Mouse (Mus musculus) midbrain, embryonic 14.5 days (tissue): ENCODE measurements at regions not wholly inside any gene's neighbourhood (a gene's known extent, or its start where the extent isn't known, plus 50 kb on each side); places are given as distances from the start of the nearest gene placed in this dataset.

Source experiments
- ATAC-seq: fragments of 200-750 bp; cut with Nextera tagmentation; 2 replicates; pipeline ENCODE4 v1.8.0; 2017; ENCODE audit warnings: moderate number of reproducible peaks, moderate library complexity; ENCODE audit not compliant: low FRiP score, low TSS enrichment
- DNase-seq: peaks from one replicate; pipeline ENCODE4 v3.0.0-alpha.2; 2015
- H3K27ac ChIP-seq: fragments of 300-500 bp; sonication (generic); replicated peaks from 2 replicates; pipeline ENCODE4 v1.5.1; 2014; ENCODE audit warnings: mild to moderate bottlenecking, low read depth, low read length, moderate library complexity
- H3K27me3 ChIP-seq: fragments of 300-500 bp; sonication (generic); 2 replicates; pipeline ENCODE4 v1.6.1; 2014; ENCODE audit warnings: low read length, control low read depth, mixed read lengths; ENCODE audit not compliant: control insufficient read depth, insufficient read depth
- H3K36me3 ChIP-seq: fragments of 300-500 bp; sonication (generic); 2 replicates; pipeline ENCODE4 v1.6.1; 2014; ENCODE audit warnings: low read length, control low read depth; ENCODE audit not compliant: control insufficient read depth, insufficient read depth
- H3K4me1 ChIP-seq: fragments of 300-500 bp; sonication (generic); 2 replicates; pipeline ENCODE4 v1.6.1; 2014; ENCODE audit warnings: mild to moderate bottlenecking, antibody characterized with exemption, low read length, control low read depth; ENCODE audit not compliant: control insufficient read depth, insufficient read depth
- H3K4me2 ChIP-seq: fragments of 300-500 bp; sonication (generic); 2 replicates; pipeline ENCODE4 v1.6.1; 2014; ENCODE audit warnings: mild to moderate bottlenecking, low read length, moderate library complexity
- H3K4me3 ChIP-seq: fragments of 300-500 bp; sonication (generic); replicated peaks from 2 replicates; pipeline ENCODE4 v1.5.1; 2014; ENCODE audit warnings: low read depth, low read length
- H3K9ac ChIP-seq: fragments of 300-500 bp; sonication (generic); replicated peaks from 2 replicates; pipeline ENCODE4 v1.6.1; 2014; ENCODE audit warnings: mild to moderate bottlenecking, low read length, moderate library complexity
- H3K9me3 ChIP-seq: fragments of 300-500 bp; sonication (generic); 2 replicates; pipeline ENCODE4 v1.6.1; 2016; ENCODE audit warnings: low read length, control low read depth, mixed read lengths; ENCODE audit not compliant: control insufficient read depth
- WGBS: fragments of 180-500 bp; shearing (Covaris S2); extraction: QIAGEN DNeasy Blood & Tissue Kit; methylation state at CpG from one replicate; pipeline ENCODE4 v1.1.7; 2014; 5-methylcytosine and 5-hydroxymethylcytosine counted together

DNA sequence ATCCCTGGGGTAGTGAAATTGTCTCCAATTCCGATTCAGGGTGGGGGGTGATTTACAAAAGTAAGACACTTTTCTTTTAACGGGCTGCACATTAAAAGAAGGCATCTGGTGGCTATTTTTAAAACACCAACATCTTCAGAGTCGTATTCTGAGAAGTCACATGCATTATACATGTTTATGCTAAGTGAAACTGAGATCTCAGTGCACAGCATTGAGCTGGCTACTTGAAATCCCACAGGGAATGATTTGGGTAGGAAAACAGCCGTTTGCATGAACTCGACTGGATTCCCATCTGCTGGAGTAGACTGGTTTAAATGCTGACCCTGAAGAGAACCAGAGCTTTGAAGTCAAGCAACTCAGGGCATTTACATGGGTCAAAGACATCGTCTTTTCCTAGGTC lies 84.0 kb upstream of the Slc28a3 start:
- no peaks in the 10 kb centered on the region for H3K27me3 ChIP-seq

DNA sequence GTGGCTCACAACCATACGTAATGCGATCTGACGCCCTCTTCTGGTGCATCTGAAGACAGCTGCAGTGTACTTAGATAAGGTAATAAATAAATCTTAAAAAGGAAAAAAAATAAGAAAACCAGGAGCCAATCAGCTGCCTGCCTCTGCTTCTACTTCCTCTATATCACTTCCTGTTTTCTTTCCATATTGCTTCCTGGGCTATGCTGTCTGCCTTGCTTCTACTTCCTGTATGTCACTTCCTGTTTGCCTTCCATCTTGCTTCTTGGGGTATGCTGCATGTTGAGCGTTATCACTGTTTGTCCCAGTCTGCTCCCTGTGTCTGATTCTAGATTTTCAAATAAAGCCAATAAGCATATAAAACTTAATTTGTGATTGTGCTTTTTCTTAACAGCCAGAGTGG lies 85.3 kb upstream of the Slc28a3 start:
- Histone ChIP-seq H3K4me1 (peaks cover 9% of the 10 kb centered on the region; the same call in 1 of the 2 replicates), H3K9me3 (no peaks in the 10 kb centered on the region), H3K4me2 (no peak overlapping the region), H3K36me3 (no peaks in the 10 kb centered on the region), H3K4me3 (no peak overlapping the region), H3K9ac (no peak overlapping the region), H3K27ac (no peak overlapping the region), H3K27me3 (no peaks in the 10 kb centered on the region)
- DNase-seq (no peak), ATAC-seq (no peak)
- WGBS = 94% methylated on average over 4 of the region's 4 CpGs

More for the DNA sequence above, 84.0 kb upstream of the Slc28a3 start:
- Histone ChIP-seq H3K4me3 (no peak overlapping the region), H3K9me3 (no peaks in the 10 kb centered on the region), H3K4me2 (no peak overlapping the region), H3K27ac (no peak overlapping the region), H3K36me3 (no peaks in the 10 kb centered on the region), H3K9ac (no peak overlapping the region; the same call in 1 of the 2 replicates), H3K4me1 (peaks cover 9% of the 10 kb centered on the region; the same call in 1 of the 2 replicates)
- DNase-seq (peak; percentile 50), ATAC-seq (no peak; the same call in 1 of the 2 replicates)
- 24% methylated on average over 6 of the region's 6 CpGs for WGBS

DNA sequence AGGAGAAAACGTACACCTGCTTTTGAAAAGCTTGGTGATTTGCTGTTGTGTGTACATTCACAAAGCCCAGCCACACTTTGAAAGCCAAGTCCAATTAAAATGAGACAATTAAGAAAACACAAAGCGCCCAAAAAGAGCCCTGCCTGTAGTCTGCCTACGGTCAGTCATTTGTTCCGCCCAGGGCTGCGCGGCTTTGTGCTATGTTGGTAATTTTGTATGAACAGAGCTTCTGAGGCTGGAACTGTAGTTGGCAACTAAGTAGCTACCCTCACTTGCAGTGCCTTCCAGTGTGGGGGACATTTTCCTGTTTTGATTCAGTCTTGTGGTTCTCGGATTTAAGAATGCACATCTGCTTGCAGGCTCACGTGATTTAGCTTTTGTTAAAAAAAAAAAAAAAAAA lies 89.3 kb upstream of the Slc28a3 start:
- no peak for DNase-seq
- H3K27ac ChIP-seq = no peak overlapping the region
- ATAC-seq = no peak
- H3K36me3 ChIP-seq = no peaks in the 10 kb centered on the region
- H3K9ac ChIP-seq = no peak overlapping the region
- WGBS = 78% methylated on average over 8 of the region's 8 CpGs
- H3K4me2 ChIP-seq = no peak overlapping the region
- no peak overlapping the region for H3K4me3 ChIP-seq
- peaks cover under 1% of the 10 kb centered on the region; the same call in 1 of the 2 replicates for H3K4me1 ChIP-seq
- no peaks in the 10 kb centered on the region for H3K27me3 ChIP-seq
- no peaks in the 10 kb centered on the region for H3K9me3 ChIP-seq

DNA sequence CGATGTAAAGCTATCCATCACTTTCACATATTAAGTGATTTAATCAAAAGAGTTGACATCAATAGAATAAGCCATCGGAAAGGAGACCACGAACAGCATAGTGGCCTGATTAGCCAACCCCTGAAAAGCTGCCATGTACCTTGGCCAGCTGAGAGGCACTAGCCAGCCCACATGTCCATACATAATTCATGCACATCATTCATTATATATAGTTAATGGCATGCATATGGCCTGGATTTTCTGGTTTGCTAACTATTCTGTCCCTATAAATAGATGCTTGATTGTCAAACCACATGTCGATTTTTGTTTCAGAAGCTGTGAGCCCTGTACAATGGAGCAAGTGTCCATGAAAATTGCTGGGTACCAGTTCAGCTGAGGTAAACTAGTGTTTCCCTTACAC lies 93.5 kb upstream of the Slc28a3 start:
- Histone ChIP-seq H3K4me1 (no peaks in the 10 kb centered on the region; the same call in 1 of the 2 replicates), H3K4me2 (no peak overlapping the region), H3K36me3 (no peaks in the 10 kb centered on the region), H3K27ac (no peak overlapping the region), H3K27me3 (no peaks in the 10 kb centered on the region), H3K9me3 (no peaks in the 10 kb centered on the region), H3K9ac (no peak overlapping the region), H3K4me3 (no peak overlapping the region)
- ATAC-seq (no peak), DNase-seq (no peak)
- 24% methylated on average over 4 of the region's 4 CpGs for WGBS

DNA sequence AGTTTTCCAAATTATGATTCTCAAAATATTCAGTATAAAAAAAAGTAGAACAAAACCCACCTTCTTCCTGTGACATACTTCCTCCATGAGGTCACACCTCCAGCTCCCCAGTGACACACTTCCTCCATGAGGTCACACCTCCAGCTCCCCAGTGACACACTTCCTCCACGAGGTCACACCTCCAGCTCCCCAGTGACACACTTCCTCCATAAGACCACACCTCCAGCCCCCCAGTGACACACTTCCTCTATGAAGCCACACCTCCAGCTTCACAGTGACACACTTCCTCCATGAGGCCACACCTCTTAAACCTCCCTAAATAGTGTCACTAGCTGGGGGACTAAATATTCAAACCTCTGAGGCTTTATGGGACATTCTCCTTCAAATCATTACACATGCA lies 89.8 kb upstream of the Ntrk2 start:
- Histone ChIP-seq H3K4me1 (no peaks in the 10 kb centered on the region), H3K27ac (no peak overlapping the region), H3K9me3 (no peaks in the 10 kb centered on the region), H3K4me2 (no peak overlapping the region), H3K9ac (no peak overlapping the region), H3K27me3 (no peaks in the 10 kb centered on the region), H3K36me3 (no peaks in the 10 kb centered on the region), H3K4me3 (no peak overlapping the region)
- DNase-seq = no peak
- ATAC-seq = no peak
- 93% methylated on average over 1 of the region's 1 CpGs for WGBS

DNA sequence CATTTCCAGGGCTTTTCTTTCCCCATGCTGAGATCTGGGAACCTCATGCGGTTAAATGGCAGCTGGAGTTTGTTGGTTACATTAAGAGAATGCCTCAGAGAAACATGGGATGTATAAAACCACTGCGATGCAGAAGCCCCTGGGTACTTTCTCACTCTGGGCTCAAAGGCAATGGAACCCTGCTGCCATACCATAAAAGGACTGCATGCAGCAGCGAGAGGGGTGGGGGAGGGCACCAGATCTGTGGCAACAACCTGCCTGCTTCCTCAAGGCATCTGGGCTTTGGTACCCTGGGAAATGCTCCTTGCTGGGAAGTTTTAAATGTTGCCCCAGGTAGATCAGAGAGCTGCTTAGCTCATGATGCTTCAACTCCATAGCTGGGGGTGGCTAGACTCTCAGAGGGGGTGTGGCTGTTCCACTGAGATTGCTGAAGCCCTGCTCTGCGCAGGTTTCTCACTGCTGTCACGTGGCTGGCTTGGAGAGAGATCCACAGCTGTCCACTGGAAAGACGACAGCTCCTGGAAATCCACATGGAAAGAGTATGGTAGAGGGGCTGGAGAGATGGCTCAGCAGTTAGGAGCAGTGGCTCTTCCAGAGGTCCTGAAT lies 75.8 kb upstream of the Ntrk2 start:
- Histone ChIP-seq H3K4me3 (no peak overlapping the region), H3K9ac (no peak overlapping the region), H3K36me3 (no peaks in the 10 kb centered on the region), H3K4me2 (no peak overlapping the region; the same call in 1 of the 2 replicates), H3K27me3 (no peaks in the 10 kb centered on the region), H3K27ac (no peak overlapping the region), H3K9me3 (no peaks in the 10 kb centered on the region), H3K4me1 (peaks cover 9% of the 10 kb centered on the region; the same call in 1 of the 2 replicates)
- no peak for ATAC-seq
- peak; percentile 36 for DNase-seq
- 18% methylated on average over 6 of the region's 6 CpGs for WGBS

DNA sequence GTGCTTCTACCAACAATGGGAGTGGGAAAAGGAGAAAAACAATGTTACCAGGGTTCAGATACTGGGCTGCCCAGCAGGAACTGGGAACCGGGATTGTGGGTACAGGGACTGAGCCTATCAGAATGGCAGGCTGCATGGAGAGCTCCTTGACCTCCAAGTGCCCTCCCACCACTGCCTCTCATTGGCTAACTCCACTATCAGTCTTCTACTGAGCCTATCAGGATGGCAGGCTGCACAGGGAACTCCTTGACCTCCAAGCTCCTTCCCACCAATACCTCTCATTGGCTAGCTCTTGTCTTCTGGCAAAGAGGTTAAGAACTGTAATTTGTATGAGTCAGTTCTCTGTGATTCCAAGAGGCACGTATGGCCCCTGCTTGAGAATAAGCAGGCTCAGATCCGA lies 73.6 kb upstream of the Ntrk2 start:
- DNase-seq (no peak), ATAC-seq (no peak)
- Histone ChIP-seq H3K27me3 (no peaks in the 10 kb centered on the region), H3K36me3 (no peaks in the 10 kb centered on the region), H3K9me3 (no peaks in the 10 kb centered on the region), H3K27ac (no peak overlapping the region), H3K4me1 (peaks cover 9% of the 10 kb centered on the region; the same call in 1 of the 2 replicates), H3K4me2 (no peak overlapping the region), H3K4me3 (no peak overlapping the region), H3K9ac (no peak overlapping the region)
- 81% methylated on average over 3 of the region's 3 CpGs for WGBS

DNA sequence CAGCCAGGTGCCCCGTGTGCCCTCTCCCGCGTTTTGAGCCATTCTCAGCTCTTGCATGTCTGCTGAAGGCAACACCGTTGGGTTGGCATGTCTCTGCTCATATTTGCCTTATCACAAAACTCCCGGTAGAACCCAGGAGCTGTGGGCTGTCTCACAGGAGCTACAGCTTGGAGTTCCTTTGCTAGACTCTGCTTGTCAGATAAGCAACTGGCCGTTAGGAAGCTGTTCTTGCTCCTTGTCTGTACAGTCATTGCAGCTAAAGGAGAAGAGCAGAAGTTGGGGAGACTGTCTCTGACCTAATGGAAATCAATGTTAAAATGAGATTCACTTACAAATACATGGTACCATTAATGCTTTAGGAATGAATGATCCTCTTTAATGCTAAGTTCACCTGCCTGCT lies 72.8 kb upstream of the Ntrk2 start:
- no peak overlapping the region for H3K4me3 ChIP-seq
- H3K4me2 ChIP-seq = no peak overlapping the region
- peaks cover 9% of the 10 kb centered on the region; the same call in 1 of the 2 replicates for H3K4me1 ChIP-seq
- no peak overlapping the region for H3K27ac ChIP-seq
- no peaks in the 10 kb centered on the region for H3K36me3 ChIP-seq
- no peaks in the 10 kb centered on the region for H3K9me3 ChIP-seq
- no peak overlapping the region for H3K9ac ChIP-seq
- ATAC-seq (no peak), DNase-seq (no peak)
- WGBS = 96% methylated on average over 6 of the region's 6 CpGs
- no peaks in the 10 kb centered on the region for H3K27me3 ChIP-seq

DNA sequence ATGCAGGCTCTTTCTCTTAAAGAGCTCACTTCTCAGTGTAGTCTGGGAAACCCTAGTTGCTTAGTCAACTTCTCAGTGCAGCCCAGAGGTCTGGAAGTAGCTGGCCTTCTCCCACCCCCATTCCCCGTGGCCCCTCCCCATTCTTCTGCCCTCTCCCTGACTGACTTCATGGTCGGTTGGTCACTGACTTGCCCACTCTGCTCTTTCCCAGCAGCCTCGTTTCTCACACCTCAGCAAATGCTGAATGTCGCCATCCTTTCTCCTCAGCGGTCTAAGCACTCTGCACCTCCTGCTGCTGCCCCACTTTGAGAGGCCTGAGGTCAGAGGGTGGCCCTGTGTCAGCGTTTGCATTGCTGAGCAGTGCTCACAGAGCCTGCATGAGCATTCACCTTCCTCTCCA lies 70.8 kb upstream of the Ntrk2 start:
- Histone ChIP-seq H3K27me3 (no peaks in the 10 kb centered on the region), H3K27ac (no peak overlapping the region), H3K4me1 (0 out of 2 replicates have a peak, but pooled peaks cover 5% of the 10 kb centered on the region), H3K9ac (no peak overlapping the region), H3K4me2 (no peak overlapping the region), H3K4me3 (no peak overlapping the region), H3K36me3 (no peaks in the 10 kb centered on the region), H3K9me3 (no peaks in the 10 kb centered on the region)
- 7% methylated on average over 6 of the region's 6 CpGs for WGBS
- ATAC-seq (no peak), DNase-seq (no peak)
